Mouse (Mus musculus): ENCODE measurements around the gene Cip2a. TPM values are rescaled to one million over a fixed set of nuclear protein-coding genes. Genes with fewer than 3 reads are reported as not detected.

The Cip2a gene
- 2.2 TPM for polyA plus RNA-seq (2014; fragmentation: Illumina TruSeq; extraction: RNeasy Lipid Tissue Mini Kit (QIAGEN cat#74804); ENCODE audit: low read depth, low replicate concordance)

GRCm38 (mm10) chr16:48993559-48994342 lies at the start of gene Cip2a, which contains the start of gene Dzip3:
Gene Cip2a (plus strand): TSS chr16:48994185.
Gene Dzip3 (minus strand): TSS chr16:48994165.

GRCm38 (mm10) chr16:49057186-49057585 lies 63.2 kb downstream of the Cip2a start, which contains the start of gene Myh15:
Gene Myh15 (plus strand): TSS chr16:49057486.

Other genes with a start within 250 kb of the Cip2a start
- gene Trat1, start 222.2 kb upstream of the Cip2a start, polyA plus RNA-seq (2014; fragmentation: Illumina TruSeq; extraction: RNeasy Lipid Tissue Mini Kit (QIAGEN cat#74804); ENCODE audit: low read depth, low replicate concordance), result not detected
- not detected for gene Retnlb, start 177.3 kb upstream of the Cip2a start, polyA plus RNA-seq (2014; fragmentation: Illumina TruSeq; extraction: RNeasy Lipid Tissue Mini Kit (QIAGEN cat#74804); ENCODE audit: low read depth, low replicate concordance)
- 672 TPM for gene Retnla, start 151.6 kb upstream of the Cip2a start, polyA plus RNA-seq (2014; fragmentation: Illumina TruSeq; extraction: RNeasy Lipid Tissue Mini Kit (QIAGEN cat#74804); ENCODE audit: low read depth, low replicate concordance)
- 3.3 TPM for gene Retnlg, start 121.6 kb upstream of the Cip2a start, polyA plus RNA-seq (2014; fragmentation: Illumina TruSeq; extraction: RNeasy Lipid Tissue Mini Kit (QIAGEN cat#74804); ENCODE audit: low read depth, low replicate concordance)
- gene Dzip3, start within 50 bp of the Cip2a start, polyA plus RNA-seq (2014; fragmentation: Illumina TruSeq; extraction: RNeasy Lipid Tissue Mini Kit (QIAGEN cat#74804); ENCODE audit: low read depth, low replicate concordance), result 10.1 TPM
- 0.11 TPM for gene Myh15, start 63.3 kb downstream of the Cip2a start, polyA plus RNA-seq (2014; fragmentation: Illumina TruSeq; extraction: RNeasy Lipid Tissue Mini Kit (QIAGEN cat#74804); ENCODE audit: low read depth, low replicate concordance)

Measured in adipose tissue, adult 10 weeks (tissue).